Mouse (Mus musculus): ENCODE data around the gene Lrrc8e.

Gene Lrrc8e

GRCm38 (mm10) chr8:4256911-4257310, 30.3 kb downstream of the Lrrc8e start:
- CTCF ChIA-PET, result interaction anchor here (0.6 to 1.2 kb wide), 3 partner anchors 18 to 68 kb away, joined by 3 to 8 read pairs (median 5); partner anchors contain the start of genes Ccl25, Gm49320 and Map2k7

- CTCF ChIA-PET, result interaction anchor here (0.6 to 1.2 kb wide), 3 partner anchors 18 to 67 kb away, joined by 3 to 8 read pairs (median 5); partner anchors contain the start of genes Ccl25, Gm49320 and Map2k7
Observed at GRCm38 (mm10) chr8:4257350-4257749, 30.7 kb downstream of the Lrrc8e start.

GRCm38 (mm10) chr8:4258233-4258632, 31.6 kb downstream of the Lrrc8e start:
- CTCF ChIA-PET, result interaction anchor here (0.5 to 0.9 kb wide), 2 partner anchors 26 to 594 kb away, joined by 3 to 4 read pairs; no protein-coding TSS in a partner anchor

- CTCF ChIA-PET, result interaction anchor here (0.5 to 0.9 kb wide), 2 partner anchors 26 to 594 kb away, joined by 3 to 4 read pairs; no protein-coding TSS in a partner anchor
Observed at GRCm38 (mm10) chr8:4258678-4259077, 32.1 kb downstream of the Lrrc8e start.

- CTCF ChIA-PET, result interaction anchor here (0.5 to 0.9 kb wide), 2 partner anchors 25 to 595 kb away, joined by 3 to 4 read pairs; no protein-coding TSS in a partner anchor
Observed at GRCm38 (mm10) chr8:4259125-4259804, 32.6 kb downstream of the Lrrc8e start, which contains the start of gene Ctxn1. Gene Ctxn1, minus strand, starts transcription at chr8:4259274.

GRCm38 (mm10) chr8:4259805-4260170, 33.2 kb downstream of the Lrrc8e start:
- CTCF ChIA-PET, result no interaction called here

- CTCF ChIA-PET, result no interaction called here
Observed at GRCm38 (mm10) chr8:4263105-4263791, 36.6 kb downstream of the Lrrc8e start.

- CTCF ChIA-PET, result interaction anchor here (0.6 kb wide), 1 partner anchor 12 kb away, joined by 6 read pairs; no protein-coding TSS in a partner anchor
Observed at GRCm38 (mm10) chr8:4265160-4265914, 38.7 kb downstream of the Lrrc8e start.

- CTCF ChIA-PET, result interaction anchor here (1.0 to 1.1 kb wide), 2 partner anchors 45 to 56 kb away, joined by 3 read pairs; no protein-coding TSS in a partner anchor
Observed at GRCm38 (mm10) chr8:4267627-4268026, 41.0 kb downstream of the Lrrc8e start.

- CTCF ChIA-PET, result no interaction called here
Observed at GRCm38 (mm10) chr8:4269609-4270008, 43.0 kb downstream of the Lrrc8e start.

- CTCF ChIA-PET, result no interaction called here
Observed at GRCm38 (mm10) chr8:4275275-4276110, 48.9 kb downstream of the Lrrc8e start, which contains the start of gene Timm44. Gene Timm44, minus strand, starts transcription at chr8:4275913.

- CTCF ChIA-PET, result interaction anchor here (0.7 kb wide), 1 partner anchor 228 kb away, joined by 3 read pairs; no protein-coding TSS in a partner anchor
Observed at GRCm38 (mm10) chr8:4276111-4276465, 49.5 kb downstream of the Lrrc8e start.

All from spleen, embryonic (tissue).